Mouse (Mus musculus) 3T3-L1 (cell line): ENCODE results near the gene Loxl4.
A peak's percentile ranks its signal among the peaks of the same experiment; 100 is the strongest.

Experiments
- DNase-seq: peaks from one replicate; pipeline ENCODE4 v3.0.0-alpha.2; 2015; ENCODE audit warnings: low read depth, low spot score

Gene Loxl4

GRCm38 (mm10) chr19:42609716-42610115, 2.9 kb downstream of the Loxl4 start:
- DNase-seq, result no peak

GRCm38 (mm10) chr19:42608082-42608481, 4.5 kb downstream of the Loxl4 start:
- no peak for DNase-seq

- no peak for DNase-seq
Measured at GRCm38 (mm10) chr19:42602576-42602975, 10.0 kb downstream of the Loxl4 start.

DNA sequence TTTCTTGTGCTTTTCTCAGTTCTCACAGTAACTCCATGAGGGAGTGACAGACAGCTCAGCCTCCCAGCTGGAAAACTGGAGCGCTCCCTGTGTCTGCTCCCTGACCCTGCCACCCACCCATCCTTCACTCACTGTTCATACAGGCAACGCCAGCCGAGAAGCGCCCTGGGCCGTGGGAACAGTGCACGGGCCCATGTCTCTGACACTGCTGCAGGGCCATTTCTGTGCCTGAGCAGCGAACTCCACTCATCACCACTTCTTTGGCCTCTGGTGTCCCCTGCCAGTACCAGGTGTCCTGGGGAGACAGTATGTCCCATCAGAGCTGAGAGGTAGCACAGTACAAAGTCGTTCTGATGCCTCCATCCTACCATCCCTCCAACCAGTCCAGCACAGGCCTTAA, 10.6 kb downstream of the Loxl4 start:
- no peak for DNase-seq

DNA sequence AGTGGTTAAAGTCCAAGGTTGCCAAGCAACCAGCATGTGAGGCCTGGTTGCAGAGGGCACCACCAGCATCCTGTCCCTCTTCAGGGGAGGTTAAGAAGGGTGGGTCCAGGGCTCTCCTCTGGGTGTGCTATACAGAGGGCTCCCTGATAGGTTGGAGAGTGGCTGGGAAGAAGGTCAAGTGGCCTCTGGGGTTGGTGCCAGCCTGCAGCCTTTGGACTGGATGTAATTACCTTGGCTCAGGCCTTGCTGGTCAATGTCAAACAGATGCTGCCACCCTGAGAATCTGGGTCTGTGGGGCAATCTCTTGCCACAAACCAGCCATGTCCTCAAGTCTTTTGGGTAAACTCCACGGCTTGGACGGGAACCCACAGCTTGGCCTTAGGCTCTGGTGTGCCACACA, 11.2 kb downstream of the Loxl4 start:
- no peak for DNase-seq

- no peak for DNase-seq
Measured at GRCm38 (mm10) chr19:42600591-42600990, 12.0 kb downstream of the Loxl4 start.

- DNase-seq, result no peak
Measured at GRCm38 (mm10) chr19:42599891-42600290, 12.7 kb downstream of the Loxl4 start.

GRCm38 (mm10) chr19:42597896-42598295, 14.7 kb downstream of the Loxl4 start:
- no peak for DNase-seq

- no peak for DNase-seq
Measured at GRCm38 (mm10) chr19:42597286-42597685, 15.3 kb downstream of the Loxl4 start.

- DNase-seq, result no peak
Measured at GRCm38 (mm10) chr19:42595066-42595465, 17.5 kb downstream of the Loxl4 start.

DNA sequence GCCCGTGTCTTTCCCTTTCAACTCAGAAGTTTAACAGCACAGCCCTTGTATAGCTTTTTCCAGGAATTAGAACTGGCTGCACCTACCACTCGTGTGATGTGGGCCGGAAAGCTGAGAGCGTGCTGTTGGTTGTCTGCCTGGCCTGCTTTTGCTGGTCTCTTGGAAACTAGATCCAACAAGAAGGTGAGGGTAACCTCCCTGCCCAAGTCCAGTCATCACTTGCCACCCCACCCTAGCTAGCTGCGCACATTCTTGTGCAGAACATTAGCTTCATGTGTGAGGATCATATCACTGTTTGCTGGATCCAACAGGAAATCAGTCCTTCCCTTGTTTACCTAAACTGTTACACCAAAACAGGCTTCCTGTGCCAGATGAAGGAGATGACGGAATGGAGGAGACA, 19.2 kb downstream of the Loxl4 start:
- DNase-seq, result no peak

DNA sequence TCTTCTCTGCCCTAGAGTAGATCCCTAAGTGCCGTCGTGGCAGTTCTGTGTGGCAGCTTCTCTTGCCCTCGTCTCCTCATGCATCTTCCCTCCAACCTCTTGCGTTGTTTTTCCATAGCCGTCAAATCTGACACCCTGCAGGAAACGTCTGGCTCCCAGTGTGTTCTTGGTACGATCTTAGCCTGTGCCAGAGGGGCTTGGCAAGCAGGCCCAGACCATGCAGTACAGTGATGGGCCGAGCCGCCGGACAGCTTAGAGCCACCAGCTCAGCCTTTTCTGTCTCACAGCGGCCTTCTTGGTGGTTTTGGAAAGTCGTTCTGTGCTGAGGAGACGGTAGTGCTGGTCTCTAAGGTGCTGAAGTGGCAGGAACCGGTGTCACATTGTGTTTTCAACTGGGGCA, 21.1 kb downstream of the Loxl4 start:
- DNase-seq, result no peak

GRCm38 (mm10) chr19:42589246-42589645, 23.4 kb downstream of the Loxl4 start:
- DNase-seq, result peak; percentile 70

DNA sequence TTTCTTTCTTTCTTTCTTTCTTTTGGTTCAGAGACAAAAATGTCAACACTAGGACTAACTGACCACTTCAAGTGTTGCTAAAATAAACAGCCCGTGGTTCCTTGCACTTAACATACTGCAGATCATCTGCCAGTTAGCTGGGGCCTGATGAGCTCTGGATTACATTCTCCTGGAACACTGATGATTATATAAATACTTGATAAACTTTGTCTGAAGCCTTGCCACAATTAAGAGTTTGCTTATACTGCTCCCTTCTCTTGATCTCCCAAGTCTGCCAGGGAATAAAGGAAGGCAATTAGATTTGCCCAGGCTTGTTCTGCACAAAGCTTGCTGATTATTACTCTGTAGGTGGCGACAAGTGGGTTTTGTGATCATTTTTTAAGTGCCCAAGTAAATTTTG, 24.9 kb downstream of the Loxl4 start:
- no peak for DNase-seq

GRCm38 (mm10) chr19:42584188-42584587, 28.4 kb downstream of the Loxl4 start:
- no peak for DNase-seq

GRCm38 (mm10) chr19:42583677-42584076, 28.9 kb downstream of the Loxl4 start:
- DNase-seq, result no peak

DNA sequence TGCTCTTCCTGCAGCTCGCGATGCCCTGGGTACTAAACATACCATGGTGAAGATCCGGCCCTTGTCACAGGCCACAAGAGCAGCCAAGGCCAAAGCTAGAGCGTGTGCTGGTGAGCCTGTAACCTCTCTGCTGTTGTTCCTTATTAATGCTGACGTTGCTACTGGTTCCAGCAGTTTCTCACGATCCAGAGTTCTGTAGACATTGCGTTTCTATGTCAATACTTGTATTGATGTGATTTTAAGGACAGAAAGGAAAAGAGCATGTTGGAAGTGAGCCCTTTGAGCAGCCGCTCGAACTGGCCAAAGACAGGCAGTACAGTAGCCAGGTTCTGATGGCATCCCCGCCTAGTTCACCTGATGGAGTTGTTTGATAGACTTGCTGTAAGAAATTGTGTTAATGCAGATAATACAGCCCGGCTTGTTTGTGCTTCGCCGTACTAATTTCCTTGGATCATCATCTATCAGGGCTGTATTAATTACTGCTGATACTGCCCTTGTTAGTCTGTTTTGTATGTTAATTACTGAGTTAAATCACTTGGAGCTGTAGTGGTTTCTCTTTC, 29.7 kb downstream of the Loxl4 start:
- no peak for DNase-seq

DNA sequence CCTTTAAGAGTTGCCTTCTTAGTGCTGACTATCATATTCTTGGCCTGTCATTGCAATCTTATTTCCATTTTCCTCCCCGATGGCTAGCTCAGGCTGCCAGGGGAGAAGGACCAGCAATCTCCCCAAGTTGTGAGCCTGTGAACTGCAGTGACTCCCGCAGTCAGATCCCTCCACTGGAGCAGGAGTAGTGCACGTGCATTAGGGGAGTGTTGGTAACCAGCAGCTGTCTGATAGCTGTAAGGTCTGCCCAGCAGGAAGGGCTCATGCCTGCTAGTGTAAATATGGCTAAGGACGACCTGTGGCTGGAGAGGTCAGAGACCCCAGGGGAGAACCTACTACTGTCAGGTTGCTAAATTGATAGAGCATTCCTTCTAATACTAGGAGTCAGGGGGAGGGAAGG, 31.9 kb downstream of the Loxl4 start:
- no peak for DNase-seq

GRCm38 (mm10) chr19:42578631-42579030, 34.0 kb downstream of the Loxl4 start:
- no peak for DNase-seq

- no peak for DNase-seq
Measured at GRCm38 (mm10) chr19:42576856-42577255, 35.8 kb downstream of the Loxl4 start.

DNA sequence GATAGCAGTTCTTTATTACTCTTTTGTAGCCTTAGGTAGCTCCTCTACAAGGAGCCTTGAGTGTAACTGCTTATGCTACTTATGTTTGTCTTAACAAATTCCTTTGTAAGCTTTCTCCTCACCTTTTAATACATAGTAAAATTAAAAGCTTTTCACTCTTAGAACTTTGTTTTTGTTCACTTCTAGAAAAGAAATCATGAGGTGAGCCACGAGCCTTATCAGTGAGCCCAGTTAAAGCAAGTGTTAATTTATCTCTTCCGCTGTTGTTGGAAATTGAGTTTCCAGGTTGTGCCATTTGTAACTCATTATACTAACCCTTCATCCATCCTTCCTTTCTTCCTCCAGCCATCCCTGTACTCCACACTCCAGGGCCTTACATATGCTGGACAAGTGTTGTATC, 37.3 kb downstream of the Loxl4 start:
- no peak for DNase-seq

GRCm38 (mm10) chr19:42571291-42571690, 41.3 kb downstream of the Loxl4 start:
- no peak for DNase-seq

DNA sequence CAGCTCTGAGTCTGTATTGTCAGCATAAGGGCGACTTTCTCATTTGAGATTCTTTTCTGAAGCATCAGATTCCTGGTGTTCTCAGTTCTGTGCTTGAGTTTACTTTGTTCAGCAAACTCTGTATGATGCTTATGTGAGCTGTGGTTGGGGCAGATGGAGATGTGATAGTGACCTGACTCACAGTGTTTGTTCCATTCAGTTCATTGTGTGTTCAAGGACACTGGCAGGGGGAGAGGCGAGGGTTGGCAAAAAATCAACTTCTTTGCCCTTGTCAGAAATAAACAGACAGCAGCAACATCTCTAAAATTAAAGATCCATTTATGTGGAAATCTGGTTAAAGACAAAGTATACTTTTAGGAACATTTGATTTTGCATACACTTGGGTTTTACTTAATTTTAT, 43.5 kb downstream of the Loxl4 start:
- no peak for DNase-seq

- peak; percentile 85 for DNase-seq
Measured at GRCm38 (mm10) chr19:42567020-42567419, 45.6 kb downstream of the Loxl4 start.
